Mouse (Mus musculus): Measurements from ENCODE around the gene Pknox2. TPM values are rescaled to one million over a fixed set of nuclear protein-coding genes. Genes with fewer than 3 reads are reported as not detected.

Gene Pknox2
- total RNA-seq, 1 experiment = 1.8 TPM

- no peak overlapping the region for H3K4me3 ChIP-seq (ENCODE audit: insufficient read depth in 1 of 2, low read depth in 1 of 2, low read length in 2 of 2, poor library complexity in 1 of 2, severe bottlenecking in 1 of 2)
- no peak overlapping the region for H3K9ac ChIP-seq (ENCODE audit: insufficient read depth, low read depth, low read length, poor library complexity, severe bottlenecking)
- TF ChIP-seq CHD2 (IDR thresholded peaks at IDR 0.05; ENCODE audit: low read depth, low read length) = no peak
- TF ChIP-seq ZNF384 (IDR thresholded peaks at IDR 0.05; ENCODE audit: low read depth, low read length) = no peak
- TF ChIP-seq HCFC1 (IDR thresholded peaks at IDR 0.05; ENCODE audit: borderline replicate concordance, insufficient read depth, low read length) = no peak
- TF ChIP-seq ZC3H11A (IDR thresholded peaks at IDR 0.05; ENCODE audit: borderline replicate concordance, low read depth, low read length) = no peak
- no peak for TF ChIP-seq MAFK (IDR thresholded peaks at IDR 0.05; ENCODE audit: insufficient read depth, low read depth, low read length)
- H3K36me3 ChIP-seq (ENCODE audit: control insufficient read depth, insufficient read depth, low read length, poor library complexity, severe bottlenecking) = no peaks in the 10 kb centered on the region
- H3K9me3 ChIP-seq (ENCODE audit: control insufficient read depth, insufficient read depth, low read depth, low read length) = no peaks in the 10 kb centered on the region
- in situ Hi-C loops (cut with MboI; ENCODE audit: low sequenced_read_pairs in 2 of 2, unreplicated experiment in 2 of 2) = no loop called here
- H3K4me1 ChIP-seq (ENCODE audit: control insufficient read depth in 2 of 2, insufficient read depth in 2 of 2, low read length in 2 of 2, poor library complexity in 1 of 2) = peaks cover 0 to 7% of the 10 kb centered on the region in 2 experiments; a peak in 2 of 4 replicates
- no peak overlapping the region for H3K27ac ChIP-seq (ENCODE audit: insufficient read depth, low read depth, low read length, poor library complexity, severe bottlenecking)
- no peak for DNase-seq (ENCODE audit: low read depth, low spot score)
Measured at GRCm38 (mm10) chr9:37077063-37077418, 70.2 kb downstream of the Pknox2 start.

GRCm38 (mm10) chr9:37076386-37077062 lies 70.7 kb downstream of the Pknox2 start:
- Histone ChIP-seq H3K4me3 (ENCODE audit: insufficient read depth in 1 of 2, low read depth in 1 of 2, low read length in 2 of 2, poor library complexity in 1 of 2, severe bottlenecking in 1 of 2) (no peak overlapping the region), H3K9ac (ENCODE audit: insufficient read depth, low read depth, low read length, poor library complexity, severe bottlenecking) (no peak overlapping the region), H3K9me3 (ENCODE audit: control insufficient read depth, insufficient read depth, low read depth, low read length) (no peaks in the 10 kb centered on the region), H3K4me1 (ENCODE audit: control insufficient read depth in 2 of 2, insufficient read depth in 2 of 2, low read length in 2 of 2, poor library complexity in 1 of 2) (peaks cover 0 to 7% of the 10 kb centered on the region in 2 experiments; a peak in 2 of 4 replicates), H3K36me3 (ENCODE audit: control insufficient read depth, insufficient read depth, low read length, poor library complexity, severe bottlenecking) (no peaks in the 10 kb centered on the region), H3K27ac (ENCODE audit: insufficient read depth, low read depth, low read length, poor library complexity, severe bottlenecking) (no peak overlapping the region)
- TF ChIP-seq CHD2 (IDR thresholded peaks at IDR 0.05; ENCODE audit: low read depth, low read length) (no peak), HCFC1 (IDR thresholded peaks at IDR 0.05; ENCODE audit: borderline replicate concordance, insufficient read depth, low read length) (no peak), ZNF384 (IDR thresholded peaks at IDR 0.05; ENCODE audit: low read depth, low read length) (no peak), MAFK (IDR thresholded peaks at IDR 0.05; ENCODE audit: insufficient read depth, low read depth, low read length) (no peak), ZC3H11A (IDR thresholded peaks at IDR 0.05; ENCODE audit: borderline replicate concordance, low read depth, low read length) (no peak)
- DNase-seq (ENCODE audit: low read depth, low spot score) = no peak
- in situ Hi-C loops (cut with MboI; ENCODE audit: low sequenced_read_pairs in 2 of 2, unreplicated experiment in 2 of 2) = no loop called here

- no peak overlapping the region for H3K4me3 ChIP-seq (ENCODE audit: insufficient read depth in 1 of 2, low read depth in 1 of 2, low read length in 2 of 2, poor library complexity in 1 of 2, severe bottlenecking in 1 of 2)
Measured at GRCm38 (mm10) chr9:37075903-37076302, 71.3 kb downstream of the Pknox2 start.

GRCm38 (mm10) chr9:37069391-37070312 lies 77.6 kb downstream of the Pknox2 start:
- Histone ChIP-seq H3K4me1 (ENCODE audit: control insufficient read depth in 2 of 2, insufficient read depth in 2 of 2, low read length in 2 of 2, poor library complexity in 1 of 2) (peaks cover 0 to 5% of the 10 kb centered on the region in 2 experiments; a peak in 1 of 4 replicates), H3K27ac (ENCODE audit: insufficient read depth, low read depth, low read length, poor library complexity, severe bottlenecking) (no peak overlapping the region), H3K4me3 (ENCODE audit: insufficient read depth in 1 of 2, low read depth in 1 of 2, low read length in 2 of 2, poor library complexity in 1 of 2, severe bottlenecking in 1 of 2) (no peak overlapping the region), H3K9ac (ENCODE audit: insufficient read depth, low read depth, low read length, poor library complexity, severe bottlenecking) (no peak overlapping the region), H3K36me3 (ENCODE audit: control insufficient read depth, insufficient read depth, low read length, poor library complexity, severe bottlenecking) (no peaks in the 10 kb centered on the region), H3K9me3 (ENCODE audit: control insufficient read depth, insufficient read depth, low read depth, low read length) (no peaks in the 10 kb centered on the region)
- no peak for TF ChIP-seq ZC3H11A (IDR thresholded peaks at IDR 0.05; ENCODE audit: borderline replicate concordance, low read depth, low read length)
- no peak for TF ChIP-seq MAFK (IDR thresholded peaks at IDR 0.05; ENCODE audit: insufficient read depth, low read depth, low read length)
- TF ChIP-seq ZNF384 (IDR thresholded peaks at IDR 0.05; ENCODE audit: low read depth, low read length) = no peak
- no peak for TF ChIP-seq HCFC1 (IDR thresholded peaks at IDR 0.05; ENCODE audit: borderline replicate concordance, insufficient read depth, low read length)
- TF ChIP-seq CHD2 (IDR thresholded peaks at IDR 0.05; ENCODE audit: low read depth, low read length) = no peak
- no peak for DNase-seq (ENCODE audit: low read depth, low spot score)
- in situ Hi-C loops (cut with MboI; ENCODE audit: low sequenced_read_pairs in 2 of 2, unreplicated experiment in 2 of 2) = no loop called here

More at GRCm38 (mm10) chr9:37075903-37076302, 71.3 kb downstream of the Pknox2 start:
- DNase-seq (ENCODE audit: low read depth, low spot score) = no peak
- no peaks in the 10 kb centered on the region for H3K36me3 ChIP-seq (ENCODE audit: control insufficient read depth, insufficient read depth, low read length, poor library complexity, severe bottlenecking)
- no peaks in the 10 kb centered on the region for H3K9me3 ChIP-seq (ENCODE audit: control insufficient read depth, insufficient read depth, low read depth, low read length)
- in situ Hi-C loops (cut with MboI; ENCODE audit: low sequenced_read_pairs in 2 of 2, unreplicated experiment in 2 of 2) = no loop called here
- peaks cover 0 to 7% of the 10 kb centered on the region in 2 experiments; a peak in 2 of 4 replicates for H3K4me1 ChIP-seq (ENCODE audit: control insufficient read depth in 2 of 2, insufficient read depth in 2 of 2, low read length in 2 of 2, poor library complexity in 1 of 2)
- H3K9ac ChIP-seq (ENCODE audit: insufficient read depth, low read depth, low read length, poor library complexity, severe bottlenecking) = no peak overlapping the region
- no peak for TF ChIP-seq ZNF384 (IDR thresholded peaks at IDR 0.05; ENCODE audit: low read depth, low read length)
- no peak for TF ChIP-seq CHD2 (IDR thresholded peaks at IDR 0.05; ENCODE audit: low read depth, low read length)
- TF ChIP-seq HCFC1 (IDR thresholded peaks at IDR 0.05; ENCODE audit: borderline replicate concordance, insufficient read depth, low read length) = no peak
- TF ChIP-seq MAFK (IDR thresholded peaks at IDR 0.05; ENCODE audit: insufficient read depth, low read depth, low read length) = no peak
- no peak for TF ChIP-seq ZC3H11A (IDR thresholded peaks at IDR 0.05; ENCODE audit: borderline replicate concordance, low read depth, low read length)
- no peak overlapping the region for H3K27ac ChIP-seq (ENCODE audit: insufficient read depth, low read depth, low read length, poor library complexity, severe bottlenecking)

Measured in ES-E14 (cell line).